Mouse (Mus musculus): ENCODE measurements around the gene Timm22.

Gene Timm22

GRCm38 (mm10) chr11:76406702-76407583 is at the start of gene Timm22:
Gene Timm22 (plus strand): TSS chr11:76406952.
- peak; percentile 95 for DNase-seq (ENCODE audit: low spot score)

- DNase-seq (ENCODE audit: low spot score) = no peak
These were observed 49.3 kb upstream of the Timm22 start for GRCm38 (mm10) chr11:76357464-76357863.

GRCm38 (mm10) chr11:76358628-76359320 is 48.0 kb upstream of the Timm22 start:
- DNase-seq (ENCODE audit: low spot score) = no peak

- no peak for DNase-seq (ENCODE audit: low spot score)
These were observed 46.5 kb upstream of the Timm22 start for GRCm38 (mm10) chr11:76360255-76360654.

- no peak for DNase-seq (ENCODE audit: low spot score)
These were observed 45.3 kb upstream of the Timm22 start for GRCm38 (mm10) chr11:76361422-76361821.

- peak; percentile 51 for DNase-seq (ENCODE audit: low spot score)
These were observed 43.6 kb upstream of the Timm22 start for GRCm38 (mm10) chr11:76363178-76363577.

- no peak for DNase-seq (ENCODE audit: low spot score)
These were observed 43.1 kb upstream of the Timm22 start for GRCm38 (mm10) chr11:76363636-76364035.

GRCm38 (mm10) chr11:76364038-76364437 is 42.7 kb upstream of the Timm22 start:
- DNase-seq (ENCODE audit: low spot score) = no peak

GRCm38 (mm10) chr11:76366720-76367119 is 40.0 kb upstream of the Timm22 start:
- no peak for DNase-seq (ENCODE audit: low spot score)

- DNase-seq (ENCODE audit: low spot score) = no peak
These were observed 36.3 kb upstream of the Timm22 start for GRCm38 (mm10) chr11:76370491-76370890.

- DNase-seq (ENCODE audit: low spot score) = no peak
These were observed 34.6 kb upstream of the Timm22 start for GRCm38 (mm10) chr11:76372120-76372519.

- no peak for DNase-seq (ENCODE audit: low spot score)
These were observed 34.2 kb upstream of the Timm22 start for GRCm38 (mm10) chr11:76372534-76372933.

- peak; percentile 84 for DNase-seq (ENCODE audit: low spot score)
These were observed 32.1 kb upstream of the Timm22 start for GRCm38 (mm10) chr11:76374491-76375185.

- DNase-seq (ENCODE audit: low spot score) = no peak
These were observed 30.3 kb upstream of the Timm22 start for GRCm38 (mm10) chr11:76376425-76376824.

- no peak for DNase-seq (ENCODE audit: low spot score)
These were observed 26.7 kb upstream of the Timm22 start for GRCm38 (mm10) chr11:76379921-76380544.

GRCm38 (mm10) chr11:76381201-76381885 is 25.4 kb upstream of the Timm22 start:
- no peak for DNase-seq (ENCODE audit: low spot score)

- DNase-seq (ENCODE audit: low spot score) = no peak
These were observed 23.9 kb upstream of the Timm22 start for GRCm38 (mm10) chr11:76382711-76383324.

- no peak for DNase-seq (ENCODE audit: low spot score)
These were observed 22.4 kb upstream of the Timm22 start for GRCm38 (mm10) chr11:76384307-76384706.

- DNase-seq (ENCODE audit: low spot score) = no peak
These were observed 21.7 kb upstream of the Timm22 start for GRCm38 (mm10) chr11:76385017-76385416.

- no peak for DNase-seq (ENCODE audit: low spot score)
These were observed 21.0 kb upstream of the Timm22 start for GRCm38 (mm10) chr11:76385746-76386145.

GRCm38 (mm10) chr11:76387097-76387496 is 19.7 kb upstream of the Timm22 start:
- DNase-seq (ENCODE audit: low spot score) = no peak
